Mouse (Mus musculus): ENCODE data around the gene Psmd13. TPM values are rescaled to one million over a fixed set of nuclear protein-coding genes. Genes with fewer than 3 reads are reported as not detected.
A peak's percentile ranks its signal among the peaks of the same experiment; 100 is the strongest.

The Psmd13 gene
- polyA plus RNA-seq, 1 experiment, result 201 TPM

GRCm38 (mm10) chr7:140894031-140894430 lies 12.3 kb downstream of the Psmd13 start:
- H3ac ChIP-seq (ENCODE audit: control insufficient read depth, insufficient read length), result no peak overlapping the region
- H3K4me2 ChIP-seq (ENCODE audit: low read depth), result no peak overlapping the region
- H3K79me2 ChIP-seq (ENCODE audit: control insufficient read depth, insufficient read depth), result no peaks in the 10 kb centered on the region
- H3K4me3 ChIP-seq, result no peak overlapping the region
- H3K27me3 ChIP-seq (ENCODE audit: control insufficient read depth, insufficient read depth, insufficient read length), result no peaks in the 10 kb centered on the region
- TF ChIP-seq TCF3 (IDR thresholded peaks at IDR 0.05; ENCODE audit: insufficient read length, low read depth) (no peak), POLR2A (IDR thresholded peaks at IDR 0.05; ENCODE audit: insufficient read length, low read depth) (no peak), REST (IDR thresholded peaks at IDR 0.05; ENCODE audit: insufficient read depth, insufficient read length) (no peak), SRF (IDR thresholded peaks at IDR 0.05; ENCODE audit: control insufficient read depth, insufficient read length, low read depth) (no peak), CEBPB (IDR thresholded peaks at IDR 0.05; ENCODE audit: insufficient read depth, poor library complexity, severe bottlenecking) (no peak)
- peaks cover 31% of the 10 kb centered on the region for H3K36me3 ChIP-seq (ENCODE audit: control insufficient read depth, insufficient read depth)

- Histone ChIP-seq H3K79me2 (ENCODE audit: control insufficient read depth, insufficient read depth) (no peaks in the 10 kb centered on the region), H3K4me3 (no peak overlapping the region), H3K4me2 (ENCODE audit: low read depth) (no peak overlapping the region), H3K36me3 (ENCODE audit: control insufficient read depth, insufficient read depth) (peaks cover 25% of the 10 kb centered on the region), H3ac (ENCODE audit: control insufficient read depth, insufficient read length) (no peak overlapping the region), H3K27me3 (ENCODE audit: control insufficient read depth, insufficient read depth, insufficient read length) (no peaks in the 10 kb centered on the region)
- no peak for TF ChIP-seq TCF3 (IDR thresholded peaks at IDR 0.05; ENCODE audit: insufficient read length, low read depth)
- TF ChIP-seq REST (IDR thresholded peaks at IDR 0.05; ENCODE audit: insufficient read depth, insufficient read length), result no peak
- no peak for TF ChIP-seq TCF12 (IDR thresholded peaks at IDR 0.05; ENCODE audit: insufficient read depth, poor library complexity, severe bottlenecking)
- no peak for TF ChIP-seq CEBPB (IDR thresholded peaks at IDR 0.05; ENCODE audit: insufficient read depth, poor library complexity, severe bottlenecking)
- TF ChIP-seq MYOD1 (IDR thresholded peaks at IDR 0.05; ENCODE audit: control insufficient read depth in 1 of 3, insufficient read length in 2 of 3, low read depth in 2 of 3), result no peak
- TF ChIP-seq SRF (IDR thresholded peaks at IDR 0.05; ENCODE audit: control insufficient read depth, insufficient read length, low read depth), result no peak
- no peak for TF ChIP-seq MYOG (IDR thresholded peaks at IDR 0.05; ENCODE audit: control insufficient read depth in 1 of 3, insufficient read depth in 1 of 3, insufficient read length in 2 of 3, low read depth in 2 of 3)
- no peak for TF ChIP-seq E2F4 (IDR thresholded peaks at IDR 0.05; ENCODE audit: insufficient read depth)
These were observed 12.8 kb downstream of the Psmd13 start for GRCm38 (mm10) chr7:140894611-140895010.

- Histone ChIP-seq H3K4me3 (no peak overlapping the region), H3K36me3 (ENCODE audit: control insufficient read depth, insufficient read depth) (peaks cover 18% of the 10 kb centered on the region), H3K4me2 (ENCODE audit: low read depth) (no peak overlapping the region), H3ac (ENCODE audit: control insufficient read depth, insufficient read length) (no peak overlapping the region), H3K27me3 (ENCODE audit: control insufficient read depth, insufficient read depth, insufficient read length) (no peaks in the 10 kb centered on the region), H3K79me2 (ENCODE audit: control insufficient read depth, insufficient read depth) (no peaks in the 10 kb centered on the region)
- TF ChIP-seq SRF (IDR thresholded peaks at IDR 0.05; ENCODE audit: control insufficient read depth, insufficient read length, low read depth) (no peak), REST (IDR thresholded peaks at IDR 0.05; ENCODE audit: insufficient read depth, insufficient read length) (no peak), TCF12 (IDR thresholded peaks at IDR 0.05; ENCODE audit: insufficient read depth, poor library complexity, severe bottlenecking) (no peak), MYOD1 (IDR thresholded peaks at IDR 0.05; ENCODE audit: control insufficient read depth in 1 of 3, insufficient read length in 2 of 3, low read depth in 2 of 3) (no peak), E2F4 (IDR thresholded peaks at IDR 0.05; ENCODE audit: insufficient read depth) (no peak), MAX (IDR thresholded peaks at IDR 0.05; ENCODE audit: low read depth) (no peak), USF1 (IDR thresholded peaks at IDR 0.05; ENCODE audit: low read depth) (no peak), POLR2A (IDR thresholded peaks at IDR 0.05; ENCODE audit: insufficient read length, low read depth) (no peak), MYOG (IDR thresholded peaks at IDR 0.05; ENCODE audit: control insufficient read depth in 1 of 3, insufficient read depth in 1 of 3, insufficient read length in 2 of 3, low read depth in 2 of 3) (no peak), POLR2AphosphoS2 (IDR thresholded peaks at IDR 0.05; ENCODE audit: insufficient read length, low read depth) (no peak), CEBPB (IDR thresholded peaks at IDR 0.05; ENCODE audit: insufficient read depth, poor library complexity, severe bottlenecking) (no peak), TCF3 (IDR thresholded peaks at IDR 0.05; ENCODE audit: insufficient read length, low read depth) (no peak)
These were observed 16.1 kb downstream of the Psmd13 start for GRCm38 (mm10) chr7:140897863-140898262.

- peak overlapping the region; percentile 61 for H3K4me2 ChIP-seq (ENCODE audit: low read depth)
- H3K27me3 ChIP-seq (ENCODE audit: control insufficient read depth, insufficient read depth, insufficient read length), result no peaks in the 10 kb centered on the region
- no peaks in the 10 kb centered on the region for H3K79me2 ChIP-seq (ENCODE audit: control insufficient read depth, insufficient read depth)
- peaks cover 18% of the 10 kb centered on the region for H3K36me3 ChIP-seq (ENCODE audit: control insufficient read depth, insufficient read depth)
- H3K4me3 ChIP-seq, result peak overlapping the region; percentile 28
- no peak overlapping the region for H3ac ChIP-seq (ENCODE audit: control insufficient read depth, insufficient read length)
- TF ChIP-seq CEBPB (IDR thresholded peaks at IDR 0.05; ENCODE audit: insufficient read depth, poor library complexity, severe bottlenecking) (no peak), MYOG (IDR thresholded peaks at IDR 0.05; ENCODE audit: control insufficient read depth in 1 of 3, insufficient read depth in 1 of 3, insufficient read length in 2 of 3, low read depth in 2 of 3) (no peak), TCF12 (IDR thresholded peaks at IDR 0.05; ENCODE audit: insufficient read depth, poor library complexity, severe bottlenecking) (no peak), MAX (IDR thresholded peaks at IDR 0.05; ENCODE audit: low read depth) (no peak)
These were observed 17.4 kb downstream of the Psmd13 start for GRCm38 (mm10) chr7:140899121-140899520.

- H3K79me2 ChIP-seq (ENCODE audit: control insufficient read depth, insufficient read depth), result no peaks in the 10 kb centered on the region
- H3K4me2 ChIP-seq (ENCODE audit: low read depth), result peak within 1 kb of the TSS; percentile 61
- H3K36me3 ChIP-seq (ENCODE audit: control insufficient read depth, insufficient read depth), result peaks cover 12% of the 10 kb centered on the region
- TF ChIP-seq E2F4 (IDR thresholded peaks at IDR 0.05; ENCODE audit: insufficient read depth) (no peak), USF1 (IDR thresholded peaks at IDR 0.05; ENCODE audit: low read depth) (no peak), MYOD1 (IDR thresholded peaks at IDR 0.05; ENCODE audit: control insufficient read depth in 1 of 3, insufficient read length in 2 of 3, low read depth in 2 of 3) (peak; percentile 65 to 80 (median 76)), MYOG (IDR thresholded peaks at IDR 0.05; ENCODE audit: control insufficient read depth in 1 of 3, insufficient read depth in 1 of 3, insufficient read length in 2 of 3, low read depth in 2 of 3) (peak; percentile 62 to 94 (median 84)), CEBPB (IDR thresholded peaks at IDR 0.05; ENCODE audit: insufficient read depth, poor library complexity, severe bottlenecking) (no peak), TCF12 (IDR thresholded peaks at IDR 0.05; ENCODE audit: insufficient read depth, poor library complexity, severe bottlenecking) (peak; percentile 56), POLR2AphosphoS2 (IDR thresholded peaks at IDR 0.05; ENCODE audit: insufficient read length, low read depth) (peak; percentile 61), POLR2A (IDR thresholded peaks at IDR 0.05; ENCODE audit: insufficient read length, low read depth) (peak; percentile 68)
- H3K4me3 ChIP-seq, result peak within 1 kb of the TSS; percentile 28
- no peaks in the 10 kb centered on the region for H3K27me3 ChIP-seq (ENCODE audit: control insufficient read depth, insufficient read depth, insufficient read length)
- no peak within 1 kb of the TSS for H3ac ChIP-seq (ENCODE audit: control insufficient read depth, insufficient read length)
These were observed 18.5 kb downstream of the Psmd13 start, which contains the start of gene Cox8b for GRCm38 (mm10) chr7:140900220-140900619. Gene Cox8b, minus strand, starts transcription at chr7:140900446.

All from myocyte (in vitro differentiated cells).